Mouse (Mus musculus): ENCODE data around the gene Tmcc3.
"Not testable (repeated sequence)": the region's sequence is repeated elsewhere in the genome, so short reads cannot be mapped to it uniquely, and the experiment has no call there.

The Tmcc3 gene

DNA sequence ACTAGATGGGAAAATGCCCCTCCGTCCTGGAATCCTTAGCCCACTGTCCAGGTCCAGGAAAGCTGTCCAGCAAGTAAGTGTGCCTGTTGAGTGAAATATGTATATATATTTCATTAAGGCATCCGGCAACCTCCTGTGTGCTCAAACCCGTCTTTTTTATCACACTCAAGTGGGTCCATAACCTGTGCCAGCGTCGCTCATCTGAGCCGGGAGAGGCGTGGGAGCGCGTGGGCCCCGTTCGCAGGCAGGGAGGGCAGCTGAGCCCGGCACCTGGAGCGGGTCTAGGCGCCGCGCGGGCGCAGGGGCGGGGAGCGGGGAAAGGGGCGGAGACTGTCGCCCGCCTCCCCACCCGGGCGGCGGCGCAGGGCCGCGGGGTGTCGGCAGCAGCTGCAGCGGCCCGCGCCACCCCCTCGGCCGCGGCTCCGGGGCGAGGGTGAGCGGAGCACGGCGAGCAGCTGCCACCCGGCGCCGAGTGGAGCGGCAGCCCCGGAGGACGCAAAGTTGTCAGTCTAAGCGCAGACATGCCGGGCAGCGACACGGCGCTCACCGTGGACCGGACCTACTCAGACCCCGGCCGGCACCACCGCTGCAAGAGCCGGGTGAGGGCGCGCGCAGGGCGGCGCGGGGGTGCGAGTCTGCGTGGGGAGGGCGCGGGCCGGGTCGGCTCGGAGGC is 202.9 kb downstream of the Tmcc3 start:
- DNase-seq (ENCODE audit: low spot score), result peak; percentile 45

DNA sequence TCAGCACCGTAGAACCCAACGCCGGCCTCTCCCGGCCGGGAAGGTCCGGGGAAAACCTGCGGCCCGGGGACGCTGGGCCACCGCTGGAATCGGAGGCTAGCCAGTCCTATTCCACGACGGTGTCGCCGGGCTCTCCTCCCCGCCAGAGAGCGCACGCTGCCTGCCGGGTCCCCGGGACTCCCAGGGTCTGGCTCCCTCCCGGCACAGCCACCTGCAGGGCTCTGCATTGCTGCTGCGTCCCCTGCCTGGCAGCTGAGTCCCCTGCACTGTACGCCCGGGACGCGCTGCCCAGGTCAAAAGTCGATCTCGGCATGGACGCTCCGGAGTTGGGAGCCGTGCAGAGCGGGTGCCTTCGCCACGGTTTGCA is 203.4 kb downstream of the Tmcc3 start:
- DNase-seq (ENCODE audit: low spot score), result no peak

DNA sequence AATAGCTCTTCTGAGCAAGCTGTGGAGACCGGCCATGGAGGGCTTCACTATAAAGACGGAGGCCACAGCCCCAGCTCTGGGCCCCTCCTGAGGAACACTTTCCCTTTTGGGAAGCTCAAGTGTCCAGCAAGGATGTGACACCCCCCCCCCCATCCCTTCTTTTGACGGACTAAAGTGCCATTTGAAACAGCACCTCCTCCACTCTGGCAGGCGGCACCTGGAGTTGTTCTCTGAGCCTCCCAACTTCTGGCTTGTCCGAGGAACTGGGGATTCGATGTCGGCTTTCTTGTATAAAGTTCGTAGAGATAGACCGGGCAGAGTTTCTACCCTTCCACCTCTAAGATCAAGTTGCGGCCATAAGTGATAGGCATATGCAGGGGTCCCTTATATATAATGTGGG is 203.8 kb downstream of the Tmcc3 start:
- DNase-seq (ENCODE audit: low spot score), result no peak

DNA sequence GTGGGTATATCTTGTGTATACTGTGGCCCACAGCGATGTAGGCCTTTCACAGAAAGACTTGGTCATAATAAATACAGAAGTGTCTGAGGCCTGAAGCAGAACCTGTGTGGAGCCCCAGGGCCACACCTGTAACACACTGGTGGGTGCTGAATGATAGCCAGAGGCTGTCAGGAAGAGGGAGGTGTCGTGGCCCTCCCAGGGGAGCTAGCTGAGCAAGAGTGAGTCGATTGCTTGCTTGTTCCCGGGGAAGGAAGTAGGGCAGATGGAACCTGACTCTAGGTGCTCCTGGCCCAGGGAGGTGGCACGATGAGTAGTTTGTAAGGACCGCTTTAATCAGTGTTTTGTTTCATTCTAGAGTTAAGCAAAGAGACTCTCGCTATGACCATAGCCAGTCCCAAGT is 208.1 kb downstream of the Tmcc3 start:
- no peak for DNase-seq (ENCODE audit: low spot score)

DNA sequence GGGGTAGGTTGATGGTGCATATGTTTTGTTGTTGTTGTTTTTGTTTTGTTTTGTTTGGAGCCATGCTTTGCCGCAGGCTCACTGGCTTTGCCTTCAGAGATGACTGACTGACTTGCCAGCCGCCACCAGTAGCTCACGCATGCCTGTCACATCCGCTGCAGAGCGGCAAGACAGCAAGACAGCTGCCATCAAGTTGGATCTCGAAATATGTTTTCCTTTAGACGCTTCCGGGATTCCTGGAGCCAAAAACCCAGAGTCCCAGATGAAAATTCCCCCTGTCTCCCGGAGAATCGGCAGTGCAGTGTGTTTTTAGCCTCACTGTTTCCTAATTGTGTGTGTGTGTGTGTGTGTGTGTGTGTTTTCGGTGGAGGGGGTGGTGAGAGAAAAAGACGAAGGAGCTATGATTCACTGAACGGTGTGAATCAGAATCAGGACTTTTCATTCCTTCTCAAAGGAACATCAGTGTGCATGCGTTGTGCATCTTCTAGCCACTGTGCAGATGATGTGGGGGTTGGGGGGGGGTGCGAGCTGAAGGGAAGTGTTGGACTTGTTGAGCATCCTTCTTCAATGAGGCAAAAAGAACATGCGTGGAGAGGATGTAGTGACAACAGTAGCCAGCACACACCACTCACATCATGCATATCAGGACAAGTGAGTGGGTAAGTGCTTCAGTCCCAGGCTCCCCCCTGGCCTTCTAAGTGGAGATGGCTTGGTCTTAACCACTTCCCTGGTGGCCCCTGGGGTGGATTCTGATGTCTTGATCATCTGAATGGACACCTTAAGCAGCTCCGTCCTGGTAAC is 208.8 kb downstream of the Tmcc3 start:
- DNase-seq (ENCODE audit: low spot score), result no peak

DNA sequence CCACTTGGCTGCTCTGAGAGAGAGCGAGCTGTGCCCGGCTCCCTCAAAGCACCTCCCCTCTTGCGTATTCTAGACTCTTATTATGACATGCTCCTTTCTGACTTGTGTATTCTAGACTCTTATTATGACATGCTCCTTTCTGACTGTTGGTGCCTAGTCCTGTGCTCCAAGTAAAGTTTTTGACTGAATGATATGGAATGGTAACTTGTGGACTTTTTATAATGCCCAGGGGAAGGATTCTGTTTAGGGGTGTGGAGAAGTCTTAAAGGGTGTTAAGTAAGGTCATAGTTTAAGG is 209.3 kb downstream of the Tmcc3 start:
- no peak for DNase-seq (ENCODE audit: low spot score)

DNA sequence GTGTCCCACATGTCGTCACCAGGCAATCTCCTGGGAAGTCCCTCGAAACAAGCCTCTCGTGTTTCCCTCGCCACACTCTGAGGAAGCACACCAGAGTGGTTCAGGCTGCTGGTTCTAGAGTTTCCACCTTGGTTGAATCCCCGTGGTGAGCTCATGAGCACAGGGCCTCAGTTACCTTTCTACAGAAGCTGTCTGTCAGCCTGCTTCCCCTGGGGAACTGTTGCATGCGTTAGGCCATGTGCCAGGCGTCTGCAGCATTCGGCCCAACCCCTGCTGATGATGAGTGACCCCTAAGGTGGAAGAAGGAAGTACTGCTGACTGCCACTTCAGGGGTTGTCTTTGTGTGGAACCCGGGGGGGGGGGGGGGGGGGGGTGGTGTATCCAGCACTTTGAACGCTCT is 210.0 kb downstream of the Tmcc3 start:
- no peak for DNase-seq (ENCODE audit: low spot score)

DNA sequence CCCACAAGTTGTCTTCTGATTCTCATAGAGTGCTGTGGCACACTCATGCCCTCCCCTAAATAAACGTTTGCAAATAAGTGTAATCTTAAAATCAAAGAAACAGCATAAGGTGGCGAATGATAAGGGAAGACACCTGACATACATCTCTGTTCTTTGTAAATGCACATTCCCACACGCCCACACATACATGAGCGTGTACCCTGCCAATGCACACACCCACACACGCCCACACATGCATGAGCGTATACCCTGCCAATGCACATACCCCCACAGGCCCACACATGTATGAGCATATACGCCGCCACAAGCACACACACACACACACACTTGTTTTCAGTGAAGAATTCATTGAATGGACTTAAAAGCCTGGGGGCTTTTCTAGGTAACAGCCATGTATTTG is 211.5 kb downstream of the Tmcc3 start:
- no peak for DNase-seq (ENCODE audit: low spot score)

DNA sequence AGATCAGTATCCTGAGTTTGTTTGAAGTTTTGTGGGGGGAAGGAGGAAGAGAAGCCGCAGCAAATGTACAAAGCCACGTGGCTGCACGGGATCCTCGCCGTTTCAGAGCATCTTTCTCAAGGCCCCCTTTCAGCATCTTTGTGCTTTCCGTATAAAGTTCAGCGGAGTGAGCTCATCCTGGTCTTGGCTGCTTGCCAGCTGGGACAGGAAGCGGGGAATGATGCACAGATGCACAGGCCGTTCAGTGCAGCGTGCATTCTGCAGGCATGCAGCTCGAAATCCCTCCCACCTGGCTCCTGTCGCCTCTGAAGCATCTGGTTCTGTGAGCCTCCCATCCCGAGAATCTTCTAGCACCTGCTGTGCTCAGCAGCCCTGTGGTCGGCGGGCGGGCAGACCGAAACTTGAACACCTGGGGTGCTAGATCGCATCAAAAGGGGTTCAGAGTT is 212.0 kb downstream of the Tmcc3 start:
- no peak for DNase-seq (ENCODE audit: low spot score)

DNA sequence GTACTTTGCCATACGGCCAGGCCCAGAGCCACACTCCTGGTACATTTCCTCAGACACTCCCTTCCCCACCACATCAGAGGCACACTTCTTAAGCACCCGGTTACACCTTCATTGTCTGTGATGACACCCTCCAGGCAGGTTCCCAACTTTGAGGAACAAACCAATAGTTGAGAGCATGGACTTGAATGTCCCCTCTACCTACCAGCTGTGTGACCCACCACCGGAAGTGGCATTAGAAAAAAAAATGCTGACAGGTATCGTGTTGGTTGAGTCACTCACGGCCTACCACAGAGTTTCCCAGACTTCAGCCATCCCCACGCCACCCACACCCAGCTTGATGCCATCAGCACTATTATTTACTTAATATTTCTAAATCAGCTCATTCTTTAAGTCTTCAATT is 213.2 kb downstream of the Tmcc3 start:
- DNase-seq (ENCODE audit: low spot score), result no peak

DNA sequence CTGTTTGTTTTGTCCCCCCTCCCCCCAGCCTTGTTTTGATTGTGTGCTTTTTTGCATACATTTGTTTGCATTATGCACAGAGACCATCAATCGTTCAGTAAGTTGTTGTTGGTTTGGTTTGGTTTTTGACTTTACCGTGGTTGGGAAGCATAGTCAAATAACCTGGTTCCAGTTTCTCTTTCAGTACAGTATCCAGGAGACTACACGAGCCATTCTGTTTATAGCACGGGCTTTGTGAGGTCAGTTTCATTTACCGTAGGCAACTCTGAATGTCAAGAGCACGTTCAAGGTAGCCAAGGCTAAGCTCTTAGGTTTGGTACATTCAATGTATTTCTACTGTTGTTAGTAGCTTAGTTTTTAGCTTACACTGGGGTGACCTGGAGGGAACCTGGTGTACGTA is 214.0 kb downstream of the Tmcc3 start:
- no peak for DNase-seq (ENCODE audit: low spot score)

DNA sequence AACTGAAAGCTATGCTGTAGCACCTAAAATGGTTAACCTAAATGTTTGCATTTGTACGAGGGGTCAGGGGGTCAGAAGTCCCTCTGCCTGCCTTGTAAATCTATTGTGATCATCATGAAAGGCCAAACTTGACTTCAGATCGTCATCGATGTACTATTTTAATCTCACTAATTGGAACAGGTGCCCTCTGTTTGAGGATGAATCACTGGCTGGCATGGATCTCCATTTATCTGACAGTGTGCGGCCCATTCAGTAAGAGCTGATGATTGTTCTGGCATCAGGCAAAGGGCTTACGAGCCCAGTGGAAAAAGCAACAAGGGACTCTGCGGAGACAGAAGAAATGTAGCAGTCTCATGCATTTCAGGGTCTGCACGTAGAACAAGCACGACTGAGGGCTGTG is 215.1 kb downstream of the Tmcc3 start:
- no peak for DNase-seq (ENCODE audit: low spot score)

DNA sequence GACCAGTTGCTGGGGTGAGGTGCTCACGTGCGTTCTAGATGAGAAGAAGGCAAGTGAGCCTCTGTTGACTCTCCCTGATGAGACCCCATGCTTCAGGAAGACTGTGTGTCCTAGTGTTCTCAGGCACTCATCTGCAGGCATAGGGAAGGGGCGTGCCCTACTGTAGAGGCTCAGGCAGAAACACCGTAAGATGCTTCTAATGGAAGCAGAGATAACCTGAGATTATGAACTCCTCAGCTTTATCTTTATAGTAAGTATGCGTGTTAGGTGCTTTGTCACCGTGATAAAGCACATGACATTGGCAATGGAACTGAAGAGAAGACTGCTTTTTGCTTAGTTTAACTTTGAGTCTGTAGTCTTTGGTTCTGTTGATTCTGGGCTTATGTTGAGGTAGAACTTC is 215.5 kb downstream of the Tmcc3 start:
- no peak for DNase-seq (ENCODE audit: low spot score)

DNA sequence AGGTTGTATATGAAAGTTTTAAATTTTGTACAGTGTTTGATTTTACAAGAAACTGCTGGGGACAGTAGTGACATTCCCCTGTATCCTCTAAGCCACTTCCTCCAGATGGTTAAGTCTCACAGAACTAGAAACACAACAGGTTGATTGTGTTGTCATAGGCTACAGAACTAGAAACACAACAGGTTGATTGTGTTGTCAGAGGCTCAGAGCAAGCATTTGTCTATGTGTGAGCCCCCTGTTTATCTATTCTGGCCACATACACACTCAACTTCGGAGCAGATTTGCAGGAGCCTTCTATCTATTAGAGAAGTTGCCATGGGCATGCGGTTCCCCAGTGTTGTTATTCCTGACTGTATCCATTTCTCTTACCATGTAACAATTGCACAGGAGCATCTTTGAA is 218.3 kb downstream of the Tmcc3 start:
- no peak for DNase-seq (ENCODE audit: low spot score)

DNA sequence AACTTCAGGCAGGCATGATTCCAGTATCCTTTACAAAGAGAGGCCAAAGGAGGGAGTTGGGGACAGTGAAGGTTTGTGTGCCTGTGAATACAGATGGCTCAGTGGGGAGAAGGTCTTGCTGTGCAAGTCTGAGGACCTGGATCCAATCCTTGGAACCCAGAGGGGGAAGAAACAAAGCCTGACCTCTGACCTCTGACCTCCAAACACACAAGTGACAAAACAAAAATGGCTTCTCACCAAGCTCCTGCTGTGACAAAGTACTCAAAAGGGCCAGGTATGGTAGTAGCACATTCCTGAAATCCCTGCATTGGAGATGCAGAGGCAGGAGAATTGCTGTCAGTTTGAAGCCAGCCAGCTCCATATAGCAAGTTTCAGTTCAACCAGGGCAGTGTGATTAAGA is 219.7 kb downstream of the Tmcc3 start:
- DNase-seq (ENCODE audit: low spot score), result no peak

DNA sequence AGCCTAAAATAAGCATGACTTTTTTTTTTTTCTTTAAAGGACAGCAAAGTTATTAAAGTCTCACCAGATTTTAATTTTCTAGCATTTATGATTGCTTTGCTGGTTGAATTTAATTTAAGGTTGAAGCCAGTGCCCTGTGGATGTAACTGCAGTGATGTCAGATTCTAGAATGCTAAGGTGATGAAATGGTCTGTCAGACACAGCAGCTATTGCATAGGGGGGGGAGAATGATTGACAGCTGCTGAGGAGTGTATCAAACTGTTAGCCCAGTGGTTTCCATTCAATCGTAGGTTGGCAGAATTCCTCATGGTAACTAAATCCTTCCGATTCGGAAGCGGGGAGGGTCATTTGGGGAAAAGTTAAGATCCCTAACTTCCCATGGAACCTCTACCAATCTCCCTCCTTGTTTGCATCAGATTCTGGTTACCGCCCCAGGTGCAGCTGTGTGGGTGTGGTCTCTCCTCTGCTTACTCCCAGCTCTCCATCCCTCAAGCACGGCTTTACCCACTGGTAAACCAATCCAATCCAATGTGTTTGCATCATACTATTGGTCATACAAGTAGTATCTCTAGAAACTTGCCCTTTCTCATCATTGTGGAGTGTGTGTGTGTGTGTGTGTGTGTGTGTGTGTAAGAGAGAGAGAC is 221.5 kb downstream of the Tmcc3 start:
- DNase-seq (ENCODE audit: low spot score), result no peak

DNA sequence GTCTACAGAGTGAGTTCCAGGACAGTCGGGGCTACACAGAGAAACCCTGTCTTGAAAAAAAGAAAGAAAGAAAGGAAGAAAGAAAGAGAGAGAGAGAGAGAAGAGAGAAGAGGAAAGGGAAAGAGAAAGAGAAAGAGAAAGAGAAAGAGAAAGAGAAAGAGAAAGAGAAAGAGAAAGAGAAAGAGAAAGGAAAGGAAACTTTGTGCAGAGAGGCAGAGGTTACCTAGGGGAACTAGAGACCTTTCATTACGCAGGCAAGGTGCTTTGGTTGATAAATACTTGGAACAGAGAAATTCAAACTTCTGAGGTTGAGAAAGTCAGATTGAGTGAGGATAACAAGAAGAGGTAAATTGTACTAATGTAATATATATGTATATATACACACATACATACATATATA is 226.9 kb downstream of the Tmcc3 start:
- DNase-seq (ENCODE audit: low spot score), result not testable (repeated sequence)

DNA sequence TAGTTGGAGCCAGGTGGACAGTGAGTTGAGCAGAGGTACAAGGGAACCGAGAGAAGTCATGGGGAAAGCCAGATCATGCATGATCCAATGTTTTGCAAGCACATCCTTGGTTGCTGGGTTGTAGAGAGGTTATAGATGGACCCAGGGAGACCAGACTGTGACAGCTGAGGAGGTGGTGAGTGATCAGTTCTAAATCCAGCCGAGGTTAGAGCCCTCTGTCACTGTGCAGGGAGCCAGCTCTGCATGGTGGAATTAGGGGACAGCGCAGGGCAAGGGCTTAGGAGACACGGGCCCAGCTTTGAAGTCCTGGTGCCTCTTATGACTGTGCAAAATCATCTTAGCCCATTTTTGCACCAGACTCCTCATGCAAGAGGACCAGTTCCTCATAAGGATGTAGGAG is 228.5 kb downstream of the Tmcc3 start:
- DNase-seq (ENCODE audit: low spot score), result no peak

DNA sequence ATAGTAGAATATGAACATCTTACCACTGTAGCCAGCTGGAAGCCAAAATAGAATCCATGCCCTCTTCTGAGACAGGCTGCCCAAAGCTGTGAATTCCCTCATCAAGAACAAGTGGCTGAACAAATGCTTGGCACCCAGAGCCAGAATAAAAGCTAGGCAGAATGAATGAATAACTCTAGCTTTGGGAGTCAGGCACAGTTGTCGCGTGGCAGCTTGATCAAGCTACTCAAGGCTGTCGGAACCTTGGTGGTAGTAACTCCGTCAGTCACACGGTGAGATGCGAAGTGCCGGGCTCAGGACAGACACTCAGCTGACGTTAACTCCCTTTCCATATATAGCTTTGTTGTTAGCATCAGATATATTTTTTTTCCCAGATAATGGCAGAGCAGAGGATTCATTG is 232.2 kb downstream of the Tmcc3 start:
- no peak for DNase-seq (ENCODE audit: low spot score)

DNA sequence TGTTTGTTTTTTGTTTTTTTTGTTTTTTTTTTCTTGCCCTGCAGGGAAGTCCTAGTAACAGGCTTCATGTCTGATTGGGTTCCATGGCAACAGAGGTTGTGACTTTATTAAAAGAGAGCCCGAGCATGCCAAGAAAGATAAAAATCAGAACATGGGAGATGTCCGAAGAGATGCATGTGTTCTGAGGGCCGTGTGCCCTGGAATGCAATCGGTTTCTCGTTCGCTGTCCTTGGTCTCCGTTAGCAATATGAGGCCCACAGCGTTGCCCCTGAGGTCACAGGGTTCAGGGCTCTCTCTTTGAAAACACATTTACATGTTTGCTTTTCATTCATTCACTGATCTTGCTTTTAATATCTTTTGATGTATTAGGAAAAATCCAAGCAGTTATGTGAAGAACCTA is 233.1 kb downstream of the Tmcc3 start:
- no peak for DNase-seq (ENCODE audit: low spot score)

DNA sequence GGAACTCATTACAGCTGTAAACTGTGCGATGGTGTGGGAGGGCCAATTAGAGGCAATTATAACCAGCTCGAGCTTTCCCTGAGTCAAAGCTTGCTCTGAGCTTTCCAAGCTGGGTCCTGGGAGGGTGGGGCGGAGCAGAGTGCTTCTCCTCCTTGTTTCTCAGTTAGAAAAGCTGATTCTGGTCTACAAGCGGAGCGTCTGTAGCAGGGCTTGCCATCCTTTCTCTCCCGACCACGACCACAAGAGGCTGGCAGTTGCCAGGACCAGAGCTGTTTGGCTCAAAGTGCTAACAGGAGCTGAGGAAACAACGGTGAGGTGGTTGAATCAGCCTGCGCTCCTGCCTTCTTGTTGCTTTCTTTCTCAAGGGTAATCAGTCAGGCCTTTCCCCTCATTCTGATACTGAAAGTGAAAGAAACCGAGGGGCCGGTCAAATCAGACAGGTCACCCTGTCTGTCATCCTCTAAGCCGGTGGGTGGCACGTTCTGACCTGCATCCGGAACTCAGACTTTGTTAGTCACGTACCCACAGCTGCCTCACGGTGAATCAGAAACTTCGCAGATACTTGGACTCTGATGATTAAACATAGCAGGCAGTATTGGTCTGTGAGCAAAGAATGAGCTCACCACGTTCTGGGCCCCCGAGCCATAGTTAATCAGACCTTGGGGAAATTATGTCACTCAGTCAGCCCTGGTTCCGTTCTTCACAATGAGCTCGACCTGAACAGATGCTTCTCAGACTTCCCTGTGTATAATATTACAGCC is 233.7 kb downstream of the Tmcc3 start:
- peak; percentile 52 for DNase-seq (ENCODE audit: low spot score)

DNA sequence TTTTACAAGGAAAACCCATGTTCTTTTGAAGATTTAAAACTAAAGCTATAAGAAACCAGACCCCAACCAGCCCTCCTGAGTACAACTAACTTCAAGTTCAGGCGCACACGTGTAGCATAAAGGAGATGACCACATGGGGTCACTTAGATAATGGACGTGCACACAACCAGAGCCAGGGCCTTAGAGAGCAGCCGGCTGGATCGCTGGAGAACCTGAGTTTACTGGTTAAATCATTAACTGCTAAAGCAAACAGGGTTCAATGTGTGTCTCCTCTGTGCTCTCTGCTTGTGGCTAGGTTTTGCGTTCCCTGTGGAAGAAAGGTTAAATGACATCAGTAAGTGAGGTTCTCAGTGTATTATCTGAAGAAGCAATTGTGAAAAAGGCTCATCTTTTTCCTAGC is 234.9 kb downstream of the Tmcc3 start:
- DNase-seq (ENCODE audit: low spot score), result no peak
